Mouse (Mus musculus) heart, adult 18-20 months (tissue): ENCODE measurements around the gene Tctn1. TPM values are rescaled to one million over a fixed set of nuclear protein-coding genes. Genes with fewer than 3 reads are reported as not detected.

Experiments
- DNase-seq, 2 experiments: peaks; one replicate each; pipeline ENCODE4 v3.0.0; 2021 to 2022; ENCODE audit warnings: mixed read lengths in 1 of 2
- long read RNA-seq, 2 experiments: library from polyadenylated mRNA; stranded (forward); transcript quantifications; one replicate each; pipeline ENCODE4 v2.0.0; 2021
- total RNA-seq, 2 experiments: library from RNA; stranded (reverse); gene quantifications; 2 replicates each; pipeline ENCODE4 v1.2.3; 2021

The Tctn1 gene
- 1 to 10 TPM; 2.8 to 4.9 TPM for total RNA-seq
- long read RNA-seq, experiment 1: 0 reads
- long read RNA-seq, experiment 2: 0 reads

GRCm38 (mm10) chr5:122263933-122264905 is at the start of gene Tctn1:
Tctn1 (minus strand) TSS chr5:122264460.
- DNase-seq: peak; percentile 90 to 94

GRCm38 (mm10) chr5:122312942-122313684 is 48.9 kb upstream of the Tctn1 start:
- no peak for DNase-seq

GRCm38 (mm10) chr5:122312346-122312745 is 48.1 kb upstream of the Tctn1 start:
- no peak for DNase-seq

GRCm38 (mm10) chr5:122311692-122312091 is 47.4 kb upstream of the Tctn1 start:
- no peak for DNase-seq

- no peak for DNase-seq
Measured at GRCm38 (mm10) chr5:122310699-122311098, 46.4 kb upstream of the Tctn1 start.

GRCm38 (mm10) chr5:122306536-122306935 is 42.3 kb upstream of the Tctn1 start:
- DNase-seq: no peak

- DNase-seq: no peak
Measured at GRCm38 (mm10) chr5:122305472-122305871, 41.2 kb upstream of the Tctn1 start.

- DNase-seq: no peak
Measured at GRCm38 (mm10) chr5:122304541-122304940, 40.3 kb upstream of the Tctn1 start.

- DNase-seq: no peak
Measured at GRCm38 (mm10) chr5:122303937-122304336, 39.7 kb upstream of the Tctn1 start.

GRCm38 (mm10) chr5:122302810-122303745 is 38.8 kb upstream of the Tctn1 start:
- DNase-seq: no peak

GRCm38 (mm10) chr5:122300071-122300518 is 35.8 kb upstream of the Tctn1 start:
- peak in 1 of 2 experiments; percentile 47 for DNase-seq

- peak in 1 of 2 experiments; percentile 11 for DNase-seq
Measured at GRCm38 (mm10) chr5:122295113-122295935, 31.1 kb upstream of the Tctn1 start.

GRCm38 (mm10) chr5:122294219-122294735 is 30.0 kb upstream of the Tctn1 start:
- no peak for DNase-seq

- peak in 1 of 2 experiments; percentile 29 for DNase-seq
Measured at GRCm38 (mm10) chr5:122293131-122293530, 28.9 kb upstream of the Tctn1 start.

- peak; percentile 42 to 47 for DNase-seq
Measured at GRCm38 (mm10) chr5:122291553-122292339, 27.5 kb upstream of the Tctn1 start.

GRCm38 (mm10) chr5:122291149-122291548 is 26.9 kb upstream of the Tctn1 start:
- DNase-seq: no peak

- peak; percentile 59 to 74 for DNase-seq
Measured at GRCm38 (mm10) chr5:122288147-122288811, 24.0 kb upstream of the Tctn1 start.

GRCm38 (mm10) chr5:122287026-122287425 is 22.8 kb upstream of the Tctn1 start:
- DNase-seq: peak in 1 of 2 experiments; percentile 16

GRCm38 (mm10) chr5:122286191-122286590 is 21.9 kb upstream of the Tctn1 start:
- peak in 1 of 2 experiments; percentile 28 for DNase-seq
